Mouse (Mus musculus): ENCODE measurements around the gene Grin2d.

Gene Grin2d

DNA sequence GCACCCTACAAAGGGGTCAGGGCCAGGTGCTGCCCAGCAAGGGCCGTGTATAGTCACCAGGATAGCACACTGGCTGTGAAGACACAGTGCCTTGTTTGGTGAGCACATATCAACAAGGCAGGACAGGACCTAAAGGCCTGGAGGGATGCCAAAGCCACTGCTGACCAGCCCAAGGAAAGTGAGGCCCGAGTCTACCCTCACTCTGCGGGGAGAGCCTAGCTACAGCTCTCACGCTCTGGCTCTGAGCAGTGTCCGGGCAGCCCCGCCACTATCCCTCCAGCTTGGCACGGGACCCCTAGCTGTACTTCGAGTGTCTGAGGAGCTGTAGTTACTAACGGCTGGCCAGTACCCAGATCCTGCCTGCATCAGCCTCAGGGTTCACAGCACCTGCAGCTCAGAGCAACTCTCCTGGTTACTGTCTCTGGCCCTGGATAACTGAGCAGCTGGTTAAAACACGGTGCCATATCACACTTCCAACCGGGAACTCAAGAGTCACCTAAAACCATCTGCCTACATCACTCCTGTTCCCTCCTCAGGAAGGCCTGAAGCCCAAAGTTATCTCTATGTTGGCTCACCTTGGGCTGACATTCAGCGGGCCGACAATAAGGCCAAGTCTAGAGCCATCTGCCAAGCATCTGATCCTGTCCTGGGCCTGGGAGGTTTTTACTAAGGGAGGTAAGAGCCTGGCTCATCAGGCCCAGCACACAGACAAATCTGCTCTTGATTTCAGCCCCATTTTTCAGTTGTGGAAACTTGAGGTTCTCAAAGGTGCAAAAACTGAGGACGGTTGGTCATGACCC, 68.7 kb downstream of the Grin2d start:
- DNase-seq (ENCODE audit: low read depth, low spot score), result no peak

DNA sequence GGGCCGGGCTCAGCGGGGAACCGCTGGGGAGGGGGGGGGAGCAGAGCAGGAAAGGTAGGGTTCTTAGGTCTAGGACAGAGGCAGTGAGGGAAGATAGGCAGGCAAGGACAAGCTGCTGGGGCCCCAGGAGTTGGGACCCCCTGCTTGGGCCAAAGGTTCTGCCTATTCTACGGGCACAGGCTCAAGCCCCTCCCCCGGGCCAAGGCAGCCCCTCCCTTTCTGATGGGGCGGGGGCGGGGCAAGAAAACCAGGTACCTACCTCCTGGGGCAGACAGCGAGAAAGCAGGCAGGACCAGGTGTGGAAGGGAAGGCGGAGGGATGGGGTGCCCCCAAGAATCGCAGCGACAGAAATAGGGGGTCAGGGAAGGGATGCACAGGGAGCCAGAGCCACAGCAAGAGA, 69.7 kb downstream of the Grin2d start:
- no peak for DNase-seq (ENCODE audit: low read depth, low spot score)

- DNase-seq (ENCODE audit: low read depth, low spot score), result no peak
Observed at GRCm38 (mm10) chr7:45805941-45806340, 72.2 kb downstream of the Grin2d start.

DNA sequence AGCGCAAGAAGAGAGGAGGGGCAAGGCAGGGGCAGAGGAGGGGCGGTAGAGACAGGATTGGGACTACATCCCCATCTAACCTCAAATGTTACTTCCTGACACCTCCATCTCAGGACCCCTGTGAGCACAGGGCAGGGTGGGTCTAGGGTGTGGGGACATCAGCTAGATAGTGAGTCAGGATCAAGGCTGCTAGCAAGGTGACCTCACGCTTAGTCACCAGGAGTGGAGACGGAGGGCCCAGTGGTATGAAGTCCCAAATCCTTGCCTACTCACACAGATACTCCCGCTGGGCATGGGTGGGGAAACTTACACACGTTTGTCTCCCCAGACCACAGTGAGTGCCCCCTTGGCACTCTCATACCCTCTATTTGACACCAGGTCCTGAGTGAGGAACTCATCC, 75.6 kb downstream of the Grin2d start:
- DNase-seq (ENCODE audit: low read depth, low spot score), result no peak

DNA sequence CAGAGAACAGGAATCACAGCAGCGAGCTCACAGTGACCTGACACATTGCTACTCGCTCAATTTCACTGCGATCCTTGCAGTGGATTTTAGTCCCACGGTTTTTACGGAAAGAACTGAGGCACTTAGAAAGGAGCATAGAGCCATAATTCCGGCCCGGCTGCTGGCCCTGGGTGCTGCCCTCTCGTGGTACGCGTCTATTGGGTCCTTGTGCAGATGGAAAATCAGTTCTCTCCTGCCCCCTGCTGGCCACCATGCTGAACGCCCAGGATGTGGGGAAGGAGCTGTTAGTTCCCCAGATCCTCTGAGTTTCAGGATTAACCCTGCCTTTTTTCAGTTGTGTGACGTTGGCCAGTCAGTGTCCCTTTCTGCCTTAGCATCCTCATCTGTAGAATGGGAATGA, 76.8 kb downstream of the Grin2d start:
- DNase-seq (ENCODE audit: low read depth, low spot score), result peak; percentile 97

GRCm38 (mm10) chr7:45800546-45801204, 77.5 kb downstream of the Grin2d start:
- peak; percentile 84 for DNase-seq (ENCODE audit: low read depth, low spot score)

DNA sequence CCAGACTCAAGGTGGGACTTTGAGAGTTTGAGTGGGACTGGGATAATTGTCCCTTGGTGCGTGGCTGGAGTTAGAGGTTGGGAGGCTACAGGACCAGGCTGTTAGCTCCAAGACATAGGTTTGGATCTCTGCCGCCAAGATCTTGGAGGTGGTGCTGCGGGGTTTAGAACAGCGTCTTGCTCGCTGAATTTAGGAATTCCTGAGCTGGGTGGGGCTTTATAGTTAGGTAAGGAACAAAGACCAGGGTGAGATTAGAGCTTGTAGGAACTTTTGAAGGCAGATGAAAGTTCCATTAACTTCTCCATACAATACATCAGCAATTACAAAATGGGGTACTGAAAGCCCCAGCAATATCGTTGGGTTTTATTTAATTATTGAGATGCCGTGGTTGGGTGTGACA, 78.2 kb downstream of the Grin2d start:
- no peak for DNase-seq (ENCODE audit: low read depth, low spot score)

- DNase-seq (ENCODE audit: low read depth, low spot score), result peak; percentile 77
Observed at GRCm38 (mm10) chr7:45798931-45799330, 79.2 kb downstream of the Grin2d start.

GRCm38 (mm10) chr7:45798511-45798836, 79.7 kb downstream of the Grin2d start:
- DNase-seq (ENCODE audit: low read depth, low spot score), result peak; percentile 75

GRCm38 (mm10) chr7:45797661-45798510, 80.3 kb downstream of the Grin2d start:
- no peak for DNase-seq (ENCODE audit: low read depth, low spot score)

- no peak for DNase-seq (ENCODE audit: low read depth, low spot score)
Observed at GRCm38 (mm10) chr7:45796950-45797349, 81.2 kb downstream of the Grin2d start.

GRCm38 (mm10) chr7:45794971-45795370, 83.2 kb downstream of the Grin2d start:
- DNase-seq (ENCODE audit: low read depth, low spot score), result no peak

- DNase-seq (ENCODE audit: low read depth, low spot score), result no peak
Observed at GRCm38 (mm10) chr7:45793969-45794585, 84.1 kb downstream of the Grin2d start.

GRCm38 (mm10) chr7:45793240-45793639, 84.9 kb downstream of the Grin2d start:
- no peak for DNase-seq (ENCODE audit: low read depth, low spot score)

DNA sequence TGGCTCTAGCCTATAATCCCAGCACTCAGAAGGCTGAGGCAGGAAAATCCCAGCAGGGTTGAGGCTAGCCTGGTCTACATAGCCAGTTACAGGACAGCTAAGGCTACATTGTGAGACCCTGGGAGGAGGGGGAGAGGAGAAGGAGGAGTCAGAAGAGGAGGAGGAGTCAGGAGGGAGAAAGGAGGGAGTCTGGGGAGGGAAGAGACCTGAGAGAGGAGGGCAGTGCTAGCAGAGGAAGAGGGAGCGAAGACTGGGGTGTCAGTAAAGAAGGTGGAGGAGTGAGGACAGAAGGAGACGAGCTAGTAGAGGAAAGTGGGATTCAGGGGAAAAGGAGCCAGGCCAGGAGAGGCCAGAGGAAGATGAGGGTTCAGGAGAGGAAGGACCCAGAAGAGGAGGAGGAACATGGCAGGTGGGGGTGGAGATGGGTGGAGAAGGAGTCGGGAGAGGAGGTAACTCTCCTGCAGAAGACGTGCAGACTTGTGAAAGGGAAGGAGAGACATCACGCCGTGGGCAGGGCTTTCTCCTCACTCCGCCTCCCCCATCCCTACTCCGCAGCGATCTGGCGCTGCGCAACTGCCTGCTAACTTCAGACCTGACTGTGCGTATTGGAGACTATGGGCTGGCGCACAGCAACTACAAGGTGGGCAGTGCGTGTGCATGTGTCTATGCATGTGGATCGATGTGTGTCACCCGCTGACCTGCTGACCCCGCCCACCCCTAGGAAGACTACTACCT, 86.3 kb downstream of the Grin2d start:
- DNase-seq (ENCODE audit: low read depth, low spot score), result no peak

DNA sequence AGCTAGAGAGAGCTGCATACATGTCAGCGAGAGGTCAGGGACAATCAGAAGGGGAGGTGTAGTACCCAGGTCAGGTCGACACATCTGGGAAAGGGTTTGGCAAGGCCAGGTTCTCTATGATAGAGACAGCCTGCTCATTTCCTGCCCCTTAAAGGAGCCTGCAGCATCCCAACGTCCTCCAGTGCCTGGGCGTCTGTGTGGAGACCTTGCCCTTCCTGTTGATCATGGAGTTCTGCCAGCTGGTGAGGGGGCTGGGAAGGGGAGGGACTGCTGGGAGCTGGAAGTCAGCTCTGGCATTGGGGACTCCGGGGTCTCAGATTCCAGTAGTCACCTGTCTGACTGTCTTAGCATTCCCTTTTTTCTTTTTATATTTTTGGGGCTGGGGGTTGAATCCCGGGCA, 87.5 kb downstream of the Grin2d start:
- DNase-seq (ENCODE audit: low read depth, low spot score), result no peak

DNA sequence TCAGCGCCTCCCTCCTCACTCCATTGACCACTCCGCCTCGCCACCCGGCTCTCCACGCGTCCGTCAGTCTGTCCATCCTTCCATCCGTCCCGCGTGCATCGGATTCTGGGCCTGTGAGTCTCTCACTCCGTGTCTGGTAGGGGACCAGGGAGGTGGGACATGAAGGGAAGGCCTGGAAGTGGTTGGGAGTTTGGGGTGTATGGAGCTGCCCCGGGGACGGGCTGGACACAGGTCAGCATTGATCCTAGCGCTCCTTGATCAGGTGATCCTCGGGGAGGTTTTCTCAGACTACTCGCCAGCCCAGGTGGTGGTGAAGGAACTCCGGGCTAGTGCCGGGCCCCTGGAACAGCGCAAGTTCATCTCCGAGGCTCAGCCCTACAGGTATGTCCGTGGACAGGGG, 90.5 kb downstream of the Grin2d start:
- no peak for DNase-seq (ENCODE audit: low read depth, low spot score)

GRCm38 (mm10) chr7:45786661-45787413, 91.3 kb downstream of the Grin2d start:
- DNase-seq (ENCODE audit: low read depth, low spot score), result no peak

GRCm38 (mm10) chr7:45786136-45786578, 92.0 kb downstream of the Grin2d start:
- peak; percentile 31 for DNase-seq (ENCODE audit: low read depth, low spot score)

DNA sequence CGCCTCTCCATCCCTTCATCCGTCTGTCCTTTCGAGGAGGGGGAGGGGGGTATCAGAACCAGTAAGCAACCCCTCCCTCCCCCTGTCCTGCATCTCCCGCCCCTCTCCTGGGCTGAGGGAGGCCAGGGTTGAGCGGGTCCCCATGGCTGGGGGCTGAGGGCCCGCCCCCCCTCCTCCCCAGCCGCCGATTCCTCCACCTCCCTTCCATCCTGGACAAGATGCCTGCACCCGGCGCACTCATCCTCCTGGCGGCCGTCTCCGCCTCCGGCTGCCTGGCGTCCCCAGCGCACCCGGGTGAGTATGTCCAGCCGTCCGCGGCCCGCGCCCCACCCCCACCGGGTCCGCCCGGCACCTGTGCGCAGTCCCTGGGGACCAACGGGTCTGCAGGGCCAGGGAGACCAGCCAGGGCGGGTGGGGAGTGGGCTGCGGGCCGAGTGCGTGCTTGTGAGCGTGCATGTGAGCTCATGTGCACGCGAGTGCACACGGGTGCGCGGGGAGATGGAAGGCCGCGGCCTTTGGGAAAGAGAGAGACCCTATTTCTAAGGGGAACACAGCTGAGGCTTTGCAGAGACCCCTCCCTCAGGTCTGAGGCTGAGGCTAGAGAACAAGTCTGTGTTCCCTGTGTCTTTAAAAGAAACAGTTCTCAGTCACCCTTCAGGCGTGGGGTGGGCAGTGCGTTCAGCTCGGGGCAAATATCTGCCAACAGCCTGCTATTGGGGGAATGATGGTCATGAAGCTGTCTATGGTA, 92.6 kb downstream of the Grin2d start:
- peak; percentile 34 for DNase-seq (ENCODE audit: low read depth, low spot score)
